Mouse (Mus musculus) heart, postnatal 0 days (tissue): ENCODE measurements at regions not wholly inside any gene's neighbourhood (a gene's known extent, or its start where the extent isn't known, plus 50 kb on each side); places are given as distances from the start of the nearest gene placed in this dataset.

Experiments used
- CTCF ChIP-seq: IDR thresholded peaks from 2 replicates; pipeline ENCODE4 v1.5.1; 2016; ENCODE audit warnings: antibody characterized with exemption, control low read depth, low read depth
- EP300 ChIP-seq: IDR thresholded peaks from 2 replicates; pipeline ENCODE4 v1.6.1; 2016; ENCODE audit warnings: antibody characterized with exemption, low read depth

- TF ChIP-seq CTCF (no peak), EP300 (no peak)
Observed at GRCm38 (mm10) chr8:42193902-42194550, 777.2 kb upstream of the Frg1 start.
